Mouse (Mus musculus) thymus, postnatal 36 days (tissue): ENCODE results near the gene Fkbp10.

Experiments
- DNase-seq, 2 experiments: peaks; one replicate each; pipeline ENCODE4 v3.0.0; 2022; ENCODE audit warnings: mixed read lengths in 2 of 2

Gene Fkbp10

DNA sequence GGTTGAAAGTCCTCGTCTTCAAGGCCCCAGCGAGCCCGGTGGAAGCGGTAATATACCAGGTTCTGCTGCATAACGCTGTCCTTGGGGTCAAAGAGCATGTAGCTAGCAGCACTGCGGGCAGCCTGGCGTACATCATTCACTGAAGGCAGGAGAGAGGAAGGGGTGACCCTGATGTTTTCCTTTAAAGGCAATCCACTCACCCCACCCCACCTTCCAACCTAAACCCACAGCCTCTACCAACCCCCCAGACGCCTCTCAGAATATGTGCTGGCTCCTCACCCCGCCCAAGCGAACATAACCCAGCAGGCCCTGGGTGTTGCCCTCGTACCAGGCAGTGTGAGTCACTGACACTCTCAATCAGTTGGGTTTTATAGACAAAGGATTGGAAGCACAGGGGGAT, 3.8 kb upstream of the Fkbp10 start:
- DNase-seq, result peak; percentile 44 to 53

- no peak for DNase-seq
Measured at GRCm38 (mm10) chr11:100413541-100413940, 2.0 kb upstream of the Fkbp10 start.

DNA sequence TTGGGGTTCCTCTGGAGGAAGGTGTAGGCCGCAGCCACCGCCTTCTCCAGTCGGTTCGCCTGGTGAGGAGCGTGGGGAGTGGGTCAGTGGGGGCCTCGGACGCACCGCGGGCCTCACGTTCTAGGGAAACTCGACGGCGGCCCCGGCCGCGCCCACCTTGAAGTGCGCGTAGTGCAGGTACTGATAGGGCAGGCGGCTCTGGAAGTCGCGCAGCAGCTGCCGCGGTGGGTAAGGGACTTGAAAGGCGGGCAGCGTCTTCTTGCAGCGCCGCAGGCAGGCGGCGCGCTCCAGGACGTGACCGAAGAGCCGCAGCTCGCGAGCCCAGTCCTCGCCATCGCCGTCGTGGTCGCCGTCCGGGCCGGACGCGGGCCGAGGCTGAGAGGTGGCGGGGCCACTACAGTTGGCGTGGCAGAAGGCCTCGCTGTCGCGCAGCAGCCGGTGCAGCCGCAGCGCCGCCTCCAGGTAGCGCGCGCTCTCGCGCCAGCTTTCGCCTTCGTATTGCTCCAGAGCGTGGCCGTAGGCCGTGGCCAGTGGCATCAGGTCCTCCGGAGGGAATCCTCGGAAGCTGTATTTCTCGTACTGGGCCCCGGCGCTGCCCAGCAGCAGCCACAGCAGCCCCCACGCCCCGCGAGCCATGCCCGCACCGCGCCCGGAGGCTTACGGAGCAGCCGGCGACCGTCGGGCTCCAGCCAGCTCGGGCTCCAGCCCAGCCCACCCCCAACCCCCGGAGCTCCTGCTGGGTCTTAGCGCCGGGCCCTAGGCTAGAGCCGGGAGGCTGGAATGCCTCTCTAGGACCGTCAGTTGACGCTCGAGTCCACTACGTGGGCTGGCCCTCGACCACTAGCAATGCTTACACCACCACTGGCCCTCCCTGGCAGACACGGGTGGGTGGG, 1.2 kb upstream of the Fkbp10 start, which contains the start of gene P3h4:
Gene P3h4 (minus strand): TSS at position 816 of the 893 bp plus-strand sequence.
- peak; percentile 79 to 81 for DNase-seq

DNA sequence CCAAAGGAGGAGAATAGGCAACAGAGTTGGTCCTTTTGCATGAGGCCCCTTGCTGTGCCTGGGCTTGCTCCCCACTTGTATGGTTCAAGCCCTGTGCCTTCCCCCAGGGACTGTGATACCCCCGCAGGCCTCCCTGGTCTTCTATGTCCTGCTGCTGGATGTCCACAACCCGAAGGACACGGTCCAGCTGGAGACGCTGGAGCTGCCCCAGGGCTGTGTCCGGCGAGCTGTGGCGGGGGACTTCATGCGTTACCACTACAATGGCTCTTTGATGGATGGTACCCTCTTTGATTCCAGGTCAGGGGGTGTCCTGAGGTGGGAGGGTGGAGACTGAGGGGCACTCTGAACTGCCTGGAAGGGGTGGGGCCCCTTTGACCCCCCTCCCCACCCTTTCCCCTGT, 6.0 kb downstream of the Fkbp10 start:
- DNase-seq, result no peak

DNA sequence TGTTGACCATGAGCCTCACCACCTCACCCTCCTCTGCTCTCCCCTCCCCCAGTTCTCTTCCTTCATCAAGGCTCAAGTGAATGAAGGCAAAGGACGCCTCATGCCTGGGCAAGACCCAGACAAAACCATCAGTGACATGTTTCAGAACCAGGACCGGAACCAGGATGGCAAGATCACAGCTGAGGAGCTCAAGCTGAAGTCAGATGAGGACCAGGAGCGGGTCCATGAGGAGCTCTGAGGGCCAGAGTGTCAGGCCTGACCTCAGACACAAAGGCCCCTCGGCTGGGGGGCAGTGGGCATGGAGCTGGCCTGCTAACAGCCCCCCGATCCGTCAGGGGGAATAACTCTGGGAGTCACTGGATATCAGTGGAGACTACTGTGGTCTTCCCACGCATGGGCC, 8.3 kb downstream of the Fkbp10 start:
- DNase-seq, result no peak

GRCm38 (mm10) chr11:100425851-100426250, 10.4 kb downstream of the Fkbp10 start:
- DNase-seq, result peak; percentile 68 to 71

DNA sequence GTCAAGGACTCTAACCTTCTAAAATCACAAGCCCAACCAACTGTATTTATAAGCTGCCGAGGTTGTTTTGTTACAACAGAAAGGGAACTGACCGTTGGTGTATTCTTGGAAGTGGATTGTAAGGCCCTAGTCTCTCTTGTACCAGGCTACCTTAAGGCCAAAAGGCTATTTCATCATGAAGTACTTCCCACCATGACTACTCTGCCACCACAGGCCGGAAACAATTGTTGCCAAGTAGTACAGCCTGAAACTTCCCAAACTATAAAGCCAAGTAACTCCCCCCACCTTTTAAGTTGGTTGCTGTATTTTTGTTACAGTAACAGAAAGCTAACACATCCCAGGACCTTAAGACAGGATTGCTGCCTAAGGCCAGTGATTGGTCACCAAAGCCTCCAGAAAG, 11.3 kb downstream of the Fkbp10 start:
- DNase-seq, result no peak

GRCm38 (mm10) chr11:100428612-100429199, 13.2 kb downstream of the Fkbp10 start:
- DNase-seq, result no peak

DNA sequence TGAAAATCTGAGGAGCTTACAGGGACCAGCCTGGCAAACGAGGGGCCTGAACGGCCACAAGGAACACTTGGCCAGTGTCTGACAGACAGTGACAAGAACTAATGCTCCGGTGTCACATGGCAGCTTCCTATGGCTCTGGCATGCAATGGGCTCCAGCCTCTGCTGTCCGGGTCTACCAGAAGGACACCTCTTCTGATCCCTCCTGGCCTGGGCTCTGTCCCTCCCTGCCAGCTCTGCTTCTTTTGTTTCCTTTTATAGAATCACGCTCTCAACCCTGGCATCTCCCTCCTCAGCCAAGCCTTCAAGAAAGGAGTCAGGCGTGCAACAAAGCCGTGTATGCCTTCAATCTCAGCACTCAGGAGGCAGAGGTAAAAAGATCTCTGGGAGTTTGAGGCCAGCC, 14.6 kb downstream of the Fkbp10 start:
- no peak for DNase-seq

DNA sequence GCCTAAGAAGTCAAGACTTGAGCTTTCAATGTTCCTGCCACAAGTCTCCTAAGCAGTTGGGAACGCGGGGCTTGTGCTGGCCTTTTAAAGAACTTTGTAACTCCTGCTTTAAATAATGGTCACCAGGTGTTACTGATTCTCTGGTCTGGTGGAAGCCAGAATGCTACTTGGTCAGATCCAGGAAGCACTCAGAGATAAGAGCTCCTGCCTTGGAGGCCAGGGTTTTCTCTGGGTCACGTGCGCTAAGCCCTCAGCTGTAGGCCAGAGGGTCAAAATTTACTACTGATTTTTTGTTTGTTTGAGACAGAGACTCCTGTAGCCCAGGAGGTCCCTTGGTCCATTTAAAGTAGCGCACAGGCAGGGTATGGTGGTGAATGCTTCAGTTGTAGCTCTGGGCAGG, 16.5 kb downstream of the Fkbp10 start:
- DNase-seq, result no peak

GRCm38 (mm10) chr11:100435678-100436246, 20.3 kb downstream of the Fkbp10 start:
- no peak for DNase-seq

DNA sequence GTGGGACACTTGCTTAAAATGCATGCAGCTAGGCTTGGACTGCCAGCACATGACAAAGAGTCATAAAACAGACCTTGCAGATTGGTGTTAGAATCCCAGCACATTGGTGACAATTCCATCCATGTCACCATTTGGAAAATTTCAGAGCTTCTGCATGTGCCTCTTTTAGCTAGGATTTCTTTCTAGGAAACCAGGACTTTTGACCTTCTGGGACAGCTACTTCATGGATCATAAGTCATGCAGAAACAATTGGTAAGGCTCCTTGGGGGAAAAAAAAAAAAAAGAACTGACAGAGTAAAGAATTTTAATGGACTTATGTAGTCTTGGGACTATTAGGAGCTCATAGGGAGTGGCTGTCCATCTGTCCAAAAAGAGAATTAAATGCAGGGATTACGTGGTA, 22.4 kb downstream of the Fkbp10 start:
- no peak for DNase-seq

- DNase-seq, result peak; percentile 88 to 90
Measured at GRCm38 (mm10) chr11:100440691-100441522, 25.4 kb downstream of the Fkbp10 start.

DNA sequence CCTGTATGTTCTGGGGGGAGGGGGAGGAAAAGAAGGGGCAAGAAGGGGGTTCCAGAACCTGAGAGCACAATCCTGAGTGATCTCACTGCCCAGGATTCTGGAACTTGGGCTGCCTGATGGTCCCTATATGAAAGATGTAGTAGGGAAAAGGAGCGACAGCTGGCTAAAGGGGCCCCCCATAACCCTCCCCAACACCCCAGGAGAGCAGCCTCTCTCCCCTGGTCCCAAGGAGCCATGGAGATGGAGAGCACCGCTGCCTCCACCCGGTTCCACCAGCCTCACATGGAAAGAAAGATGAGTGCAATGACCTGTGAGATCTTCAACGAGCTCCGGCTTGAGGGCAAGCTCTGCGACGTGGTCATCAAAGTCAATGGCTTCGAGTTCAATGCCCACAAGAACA, 26.3 kb downstream of the Fkbp10 start, which contains the start of the genes Nt5c3b and Klhl10:
Gene Nt5c3b (minus strand): TSS at position 12 of the 400 bp plus-strand sequence.
Gene Klhl10 (plus strand): TSS at position 121 of the 400 bp plus-strand sequence.
- no peak for DNase-seq

GRCm38 (mm10) chr11:100442625-100443024, 27.1 kb downstream of the Fkbp10 start:
- no peak for DNase-seq

- no peak for DNase-seq
Measured at GRCm38 (mm10) chr11:100457247-100457646, 41.8 kb downstream of the Fkbp10 start.

GRCm38 (mm10) chr11:100457711-100458110, 42.2 kb downstream of the Fkbp10 start:
- DNase-seq, result no peak

DNA sequence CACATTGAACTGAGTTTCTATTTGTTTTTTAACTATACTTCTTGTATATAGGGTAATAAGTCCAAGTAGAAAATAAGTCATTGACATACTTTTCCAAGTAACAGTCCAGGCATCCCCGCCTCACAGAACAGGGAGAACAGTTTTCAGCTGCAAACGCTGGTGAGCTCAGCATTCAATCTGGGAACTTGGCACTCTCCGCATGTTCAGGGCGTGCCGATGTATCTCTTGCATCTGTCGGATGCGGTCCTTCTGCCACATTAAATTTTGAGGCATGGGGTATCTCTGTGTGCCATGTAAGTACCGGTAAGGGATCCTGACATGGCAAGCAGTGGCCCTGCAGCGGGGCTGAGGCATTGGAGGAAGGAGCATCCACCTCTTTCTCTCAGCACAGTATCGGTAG, 47.2 kb downstream of the Fkbp10 start:
- no peak for DNase-seq

DNA sequence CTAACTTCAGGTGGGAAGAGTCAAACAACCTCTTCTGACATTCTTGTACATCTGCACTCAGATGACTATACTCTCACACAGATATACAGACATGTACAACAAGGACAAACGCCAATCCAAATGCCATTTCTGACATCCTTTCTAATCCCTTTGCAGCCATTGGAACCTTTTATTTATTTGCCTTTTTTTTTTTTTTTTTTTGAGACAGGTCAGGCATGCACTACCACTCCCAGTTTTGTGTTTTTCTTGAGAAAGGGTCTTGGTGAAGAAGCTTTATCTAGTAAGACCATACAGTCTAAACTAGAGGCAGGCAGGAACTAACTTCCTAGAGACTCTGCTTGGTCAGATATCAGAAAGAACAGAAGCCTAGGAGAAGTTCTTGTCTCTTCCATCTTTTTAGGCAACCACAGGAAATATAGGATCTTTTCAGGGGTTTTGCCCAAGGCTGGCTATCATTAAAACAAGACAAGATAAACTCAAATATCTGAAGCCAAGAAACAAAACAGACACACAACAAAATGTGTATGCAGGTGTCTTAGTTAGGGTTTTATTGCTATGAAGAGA, 49.8 kb downstream of the Fkbp10 start:
- DNase-seq, result no peak

GRCm38 (mm10) chr11:100465833-100466232, 50.3 kb downstream of the Fkbp10 start:
- DNase-seq, result no peak

DNA sequence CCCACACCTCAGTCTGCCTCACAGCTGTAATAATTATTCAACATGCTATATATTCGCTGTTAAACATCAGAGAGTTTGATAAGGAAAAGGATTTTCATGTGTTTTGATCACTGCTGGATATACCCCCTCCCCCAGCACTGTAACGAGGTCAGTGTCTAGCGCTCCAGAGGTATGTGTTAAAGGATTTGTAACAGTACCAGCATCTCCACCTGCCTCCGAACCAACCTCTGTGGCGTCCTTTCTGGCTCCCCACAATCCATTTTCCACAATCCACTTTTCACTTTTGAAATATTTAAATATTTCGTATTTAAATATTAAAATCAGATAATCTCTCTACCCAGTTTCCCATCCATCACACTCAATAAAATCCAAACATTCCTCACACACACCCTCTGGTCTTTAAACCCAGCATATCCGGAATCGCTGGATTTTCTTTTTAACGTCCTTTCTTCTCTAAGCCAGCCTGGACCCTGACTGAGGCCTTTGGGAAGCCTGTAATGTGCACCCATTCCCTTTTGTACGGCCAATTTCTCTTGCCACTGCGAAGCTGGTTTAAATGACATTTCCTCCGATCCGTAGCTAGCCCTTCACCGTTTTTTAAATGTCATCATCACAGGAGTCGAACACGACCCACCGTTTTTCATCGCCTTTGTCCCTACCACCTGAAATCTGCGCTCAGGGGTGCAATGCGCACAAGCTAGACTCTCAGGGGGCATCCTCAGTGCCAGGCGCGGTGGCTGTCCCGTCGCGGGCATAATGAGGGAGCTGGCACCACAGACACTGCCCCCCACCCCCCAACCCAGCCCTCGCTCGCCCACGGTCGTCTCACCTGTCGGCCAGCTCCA, 56.1 kb downstream of the Fkbp10 start:
- no peak for DNase-seq
